Mouse (Mus musculus): ENCODE results near the gene Ern1.
A peak's percentile ranks its signal among the peaks of the same experiment; 100 is the strongest.
"Not testable (repeated sequence)": the region's sequence is repeated elsewhere in the genome, so short reads cannot be mapped to it uniquely, and the experiment has no call there.

Ern1 gene

GRCm38 (mm10) chr11:106502631-106503424, 15.2 kb upstream of the Ern1 start:
- no peak for DNase-seq

- DNase-seq: no peak
Measured at GRCm38 (mm10) chr11:106502159-106502505, 14.5 kb upstream of the Ern1 start.

- peak in 1 of 2 experiments; percentile 44 for DNase-seq
Measured at GRCm38 (mm10) chr11:106501308-106502158, 13.9 kb upstream of the Ern1 start.

GRCm38 (mm10) chr11:106500393-106501307, 13.0 kb upstream of the Ern1 start:
- DNase-seq: peak; percentile 86

- no peak for DNase-seq
Measured at GRCm38 (mm10) chr11:106498739-106499379, 11.2 kb upstream of the Ern1 start.

GRCm38 (mm10) chr11:106497926-106498325, 10.3 kb upstream of the Ern1 start:
- DNase-seq: no peak

GRCm38 (mm10) chr11:106497009-106497408, 9.4 kb upstream of the Ern1 start:
- not testable (repeated sequence) for DNase-seq

GRCm38 (mm10) chr11:106492984-106493669, 5.5 kb upstream of the Ern1 start:
- DNase-seq: no peak

DNA sequence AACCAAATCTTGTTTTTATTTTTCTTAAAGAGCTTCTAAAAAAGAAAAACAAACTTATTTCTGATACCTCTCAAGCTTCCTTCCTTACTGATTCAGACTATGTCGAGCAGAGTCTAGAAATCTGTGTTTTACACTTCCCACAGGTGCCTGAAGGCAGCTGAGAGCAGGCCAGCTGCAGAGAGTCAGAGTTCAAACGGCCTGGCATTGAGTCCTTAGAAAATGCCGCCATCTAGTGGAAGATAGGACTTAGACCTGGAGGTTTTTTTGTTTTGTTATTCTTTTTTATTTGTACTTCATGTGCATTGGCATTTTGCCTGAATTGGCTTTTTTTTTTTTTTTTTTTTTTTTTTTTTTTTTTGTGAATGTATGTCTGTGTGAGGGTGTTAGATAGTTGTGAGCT, 3.7 kb upstream of the Ern1 start:
- no peak for DNase-seq

DNA sequence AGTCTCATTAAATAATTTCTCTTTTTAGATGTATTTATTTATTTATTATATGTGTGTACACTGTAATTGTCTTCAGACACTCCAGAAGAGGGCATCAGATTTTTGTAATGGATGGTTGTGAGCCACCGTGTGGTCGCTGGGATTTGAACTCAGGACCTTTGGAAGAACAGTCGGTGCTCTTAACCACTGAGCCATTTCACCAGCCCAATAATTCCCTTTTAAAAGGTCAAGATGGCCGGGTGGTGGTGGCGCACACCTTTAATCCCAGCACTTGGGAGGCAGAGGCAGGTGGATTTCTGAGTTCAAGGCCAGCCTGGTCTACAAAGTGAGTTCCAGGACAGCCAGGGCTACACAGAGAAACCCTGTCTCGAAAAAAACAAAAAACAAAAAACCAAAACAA, 2.9 kb upstream of the Ern1 start:
- DNase-seq: not testable (repeated sequence)

- no peak for DNase-seq
Measured at GRCm38 (mm10) chr11:106490057-106490456, 2.4 kb upstream of the Ern1 start.

DNA sequence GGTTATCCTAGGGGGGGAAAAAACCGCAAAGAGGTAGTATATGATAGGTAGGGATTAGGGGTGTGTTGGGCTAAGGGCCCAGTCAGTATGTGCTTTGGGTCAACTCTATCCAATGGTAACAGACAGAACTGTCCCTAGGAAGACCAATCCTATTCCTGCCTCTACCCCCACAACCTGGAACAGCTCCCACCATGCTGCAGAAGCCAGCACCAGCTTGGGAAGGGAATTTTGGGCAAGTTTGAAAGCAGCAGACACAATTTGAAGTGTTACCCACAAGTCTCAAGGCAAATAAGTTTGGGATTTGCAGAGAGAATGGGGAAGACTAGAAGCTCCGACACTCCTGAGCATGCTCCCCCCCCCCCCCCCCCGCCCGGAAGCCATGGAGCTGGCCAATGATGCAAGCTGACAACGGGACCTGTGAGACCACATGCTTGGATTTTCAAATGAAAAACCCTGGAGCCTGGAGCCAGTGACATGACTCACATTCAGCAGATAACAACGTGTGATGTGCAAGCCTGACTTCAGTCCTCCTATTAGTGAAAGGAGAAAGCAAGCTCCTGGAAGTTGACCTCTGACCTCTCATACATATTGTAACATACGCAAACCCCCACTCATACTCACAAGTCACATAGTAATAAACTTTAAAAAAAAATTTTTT, 1.5 kb upstream of the Ern1 start:
- no peak for DNase-seq

- DNase-seq: no peak
Measured at GRCm38 (mm10) chr11:106488126-106488561, 492 bp upstream of the Ern1 start.

GRCm38 (mm10) chr11:106486866-106487732, 553 bp downstream of the Ern1 start:
- DNase-seq: no peak

GRCm38 (mm10) chr11:106486042-106486865, 1.4 kb downstream of the Ern1 start:
- no peak for DNase-seq

GRCm38 (mm10) chr11:106485611-106486010, 2.0 kb downstream of the Ern1 start:
- DNase-seq: no peak

GRCm38 (mm10) chr11:106484875-106485274, 2.8 kb downstream of the Ern1 start:
- DNase-seq: no peak

- no peak for DNase-seq
Measured at GRCm38 (mm10) chr11:106482867-106483266, 4.8 kb downstream of the Ern1 start.

GRCm38 (mm10) chr11:106481651-106482050, 6.0 kb downstream of the Ern1 start:
- DNase-seq: no peak

Data from spleen, adult 18-20 months (tissue).